Mouse (Mus musculus) left cerebral cortex, postnatal 10 days (tissue): Measurements from ENCODE around the gene Ncapd3. TPM values are rescaled to one million over a fixed set of nuclear protein-coding genes. Genes with fewer than 3 reads are reported as not detected.

Source experiments
- total RNA-seq, 2 experiments: library from RNA; stranded (reverse); gene quantifications; 2 replicates each; pipeline ENCODE4 v1.2.3; 2021

The Ncapd3 gene
- total RNA-seq, 2 experiments from 2014 or later = 18.3 to 19.9 TPM

Other genes with a start within 250 kb of the Ncapd3 start
- gene Glb1l2, start 223.7 kb upstream of the Ncapd3 start, total RNA-seq = under 1 TPM; 0.21 to 0.97 TPM
- gene Glb1l3, start 169.3 kb upstream of the Ncapd3 start, total RNA-seq = not detected
- gene Gm1110, start 107.1 kb upstream of the Ncapd3 start, total RNA-seq = not detected
- 10 to 100 TPM; 27.1 to 29.1 TPM for gene Acad8, start 30.6 kb upstream of the Ncapd3 start, total RNA-seq
- gene Thyn1, start 30.5 kb upstream of the Ncapd3 start, total RNA-seq = 10 to 100 TPM; 76.9 to 79.6 TPM
- gene Vps26b, start 110 bp upstream of the Ncapd3 start, total RNA-seq = 100 to 1,000 TPM; 117 to 119 TPM
- gene Jam3, start 125.2 kb downstream of the Ncapd3 start, total RNA-seq = 10 to 100 TPM; 20.1 to 24.9 TPM